Mouse (Mus musculus): Measurements from ENCODE around the gene Igsf3.

Igsf3 gene

GRCm38 (mm10) chr3:101444437-101444836 lies 67.6 kb downstream of the Igsf3 start:
- no peak for DNase-seq (ENCODE audit: low spot score in 2 of 2)

- DNase-seq (ENCODE audit: low spot score in 2 of 2): no peak
These were observed 70.4 kb downstream of the Igsf3 start for GRCm38 (mm10) chr3:101447239-101447638.

- DNase-seq (ENCODE audit: low spot score in 2 of 2): no peak
These were observed 71.9 kb downstream of the Igsf3 start for GRCm38 (mm10) chr3:101448765-101449164.

- DNase-seq (ENCODE audit: low spot score in 2 of 2): no peak
These were observed 74.0 kb downstream of the Igsf3 start for GRCm38 (mm10) chr3:101450811-101451428.

GRCm38 (mm10) chr3:101460618-101461017 lies 83.7 kb downstream of the Igsf3 start:
- no peak for DNase-seq (ENCODE audit: low spot score in 2 of 2)

GRCm38 (mm10) chr3:101461046-101461445 lies 84.2 kb downstream of the Igsf3 start:
- no peak for DNase-seq (ENCODE audit: low spot score in 2 of 2)

GRCm38 (mm10) chr3:101461816-101462215 lies 84.9 kb downstream of the Igsf3 start:
- no peak for DNase-seq (ENCODE audit: low spot score in 2 of 2)

- DNase-seq (ENCODE audit: low spot score in 2 of 2): peak; percentile 46 to 58
These were observed 85.4 kb downstream of the Igsf3 start for GRCm38 (mm10) chr3:101462294-101462693.

- no peak for DNase-seq (ENCODE audit: low spot score in 2 of 2)
These were observed 86.6 kb downstream of the Igsf3 start for GRCm38 (mm10) chr3:101463491-101463890.

GRCm38 (mm10) chr3:101469675-101470074 lies 92.8 kb downstream of the Igsf3 start:
- peak in 1 of 2 experiments; percentile 13 for DNase-seq (ENCODE audit: low spot score in 2 of 2)

GRCm38 (mm10) chr3:101471881-101472280 lies 95.0 kb downstream of the Igsf3 start:
- DNase-seq (ENCODE audit: low spot score in 2 of 2): no peak

- no peak for DNase-seq (ENCODE audit: low spot score in 2 of 2)
These were observed 105.1 kb downstream of the Igsf3 start for GRCm38 (mm10) chr3:101481951-101482350.

GRCm38 (mm10) chr3:101483256-101483983 lies 106.5 kb downstream of the Igsf3 start:
- no peak for DNase-seq (ENCODE audit: low spot score in 2 of 2)

GRCm38 (mm10) chr3:101486054-101486765 lies 109.3 kb downstream of the Igsf3 start:
- DNase-seq (ENCODE audit: low spot score in 2 of 2): no peak

GRCm38 (mm10) chr3:101487436-101487835 lies 110.6 kb downstream of the Igsf3 start:
- no peak for DNase-seq (ENCODE audit: low spot score in 2 of 2)

GRCm38 (mm10) chr3:101488204-101488603 lies 111.3 kb downstream of the Igsf3 start:
- no peak for DNase-seq (ENCODE audit: low spot score in 2 of 2)

GRCm38 (mm10) chr3:101490515-101490914 lies 113.6 kb downstream of the Igsf3 start:
- no peak for DNase-seq (ENCODE audit: low spot score in 2 of 2)

GRCm38 (mm10) chr3:101492908-101493307 lies 116.0 kb downstream of the Igsf3 start:
- no peak for DNase-seq (ENCODE audit: low spot score in 2 of 2)

GRCm38 (mm10) chr3:101493937-101494459 lies 117.1 kb downstream of the Igsf3 start:
- peak; percentile 72 to 79 for DNase-seq (ENCODE audit: low spot score in 2 of 2)

GRCm38 (mm10) chr3:101497432-101498030 lies 120.6 kb downstream of the Igsf3 start:
- DNase-seq (ENCODE audit: low spot score in 2 of 2): no peak

- DNase-seq (ENCODE audit: low spot score in 2 of 2): no peak
These were observed 123.0 kb downstream of the Igsf3 start for GRCm38 (mm10) chr3:101499906-101500305.
